Mouse (Mus musculus): ENCODE results near the gene Gm20736. TPM values are rescaled to one million over a fixed set of nuclear protein-coding genes. Genes with fewer than 3 reads are reported as not detected.
"Not testable (repeated sequence)": the region's sequence is repeated elsewhere in the genome, so short reads cannot be mapped to it uniquely, and the experiment has no call there.

Gene Gm20736
- polyA plus RNA-seq (2016; fragmentation: Nextera tagmentation; extraction: Ambion mirVana), result not detected in 2 replicates

- DNase-seq (ENCODE audit: low spot score); H3K4me1 ChIP-seq; H3K27me3 ChIP-seq (replicated peaks; ENCODE audit: low read depth, poor library complexity, severe bottlenecking); H3K4me3 ChIP-seq; H3K27ac ChIP-seq (replicated peaks); H3K9me3 ChIP-seq; H3K36me3 ChIP-seq (replicated peaks): not testable (repeated sequence)
- no CpG with 5 or more reads among the region's 5 CpGs for WGBS
Measured at GRCm38 (mm10) chrY:65377390-65377789, at the start of gene Gm20736. Gene Gm20736, plus strand, starts transcription at chrY:65377690.

Other genes starting within 250 kb of the Gm20736 start
- gene Gm20924, start 170.2 kb upstream of the Gm20736 start, polyA plus RNA-seq (2016; fragmentation: Nextera tagmentation; extraction: Ambion mirVana), result not detected in 2 replicates

Measured in embryonic facial prominence, embryonic 10.5 days (tissue).